Mouse (Mus musculus) G1E (cell line): Measurements from ENCODE around the gene Sf3a1. TPM values are rescaled to one million over a fixed set of nuclear protein-coding genes. Genes with fewer than 3 reads are reported as not detected.
"Not testable (repeated sequence)": the region's sequence is repeated elsewhere in the genome, so short reads cannot be mapped to it uniquely, and the experiment has no call there.

Experiments
- ATAC-seq: 2 replicates; pipeline ENCODE4 v1.8.0; 2016; ENCODE audit warnings: mild to moderate bottlenecking; ENCODE audit not compliant: insufficient number of reproducible peaks, poor library complexity, low FRiP score, severe bottlenecking; ENCODE audit errors: extremely low read depth
- DNase-seq: peaks from one replicate; pipeline ENCODE4 v3.0.0; 2012; ENCODE audit warnings: low spot score
- H3K27me3 ChIP-seq: 2 replicates; pipeline ENCODE4 v1.6.1; 2012; ENCODE audit warnings: mild to moderate bottlenecking, low read length, inconsistent platforms; ENCODE audit not compliant: insufficient read depth
- H3K36me3 ChIP-seq: replicated peaks from 2 replicates; pipeline ENCODE3; 2012; ENCODE audit warnings: mild to moderate bottlenecking, inconsistent platforms
- H3K4me1 ChIP-seq: 2 replicates; pipeline ENCODE4 v1.6.1; 2012; ENCODE audit warnings: low read depth, low read length, inconsistent platforms, mixed read lengths; ENCODE audit not compliant: insufficient read depth
- H3K4me3 ChIP-seq: 2 replicates; pipeline ENCODE4 v1.5.1; 2012; ENCODE audit warnings: low read depth, mild to moderate bottlenecking, inconsistent platforms, low read length, moderate library complexity, mixed read lengths
- H3K9me3 ChIP-seq: replicated peaks from 2 replicates; pipeline ENCODE4 v1.6.1; 2012; ENCODE audit warnings: inconsistent platforms
- CTCF ChIP-seq: IDR thresholded peaks from 2 replicates; pipeline ENCODE4 v1.5.1; 2012; ENCODE audit warnings: low read depth, low read length, inconsistent platforms, mixed read lengths
- GATA1 ChIP-seq: IDR thresholded peaks from 2 replicates; pipeline ENCODE4 v1.6.1; 2012; ENCODE audit warnings: borderline replicate concordance, low read length, inconsistent platforms, mixed read lengths
- GATA2 ChIP-seq: IDR thresholded peaks from 2 replicates; pipeline ENCODE4 v1.6.1; 2012; ENCODE audit warnings: low read depth, low read length, inconsistent platforms, borderline replicate concordance
- POLR2AphosphoS5 ChIP-seq: IDR thresholded peaks from 2 replicates; pipeline ENCODE4 v1.6.1; 2012; ENCODE audit warnings: low read depth, low read length, inconsistent platforms; ENCODE audit not compliant: insufficient replicate concordance
- TAL1 ChIP-seq: conservative IDR thresholded peaks from 2 replicates; pipeline ENCODE4 v1.6.1; 2012; ENCODE audit warnings: low read depth, low read length, inconsistent platforms, mixed read lengths
- polyA plus RNA-seq: library from polyadenylated mRNA; stranded (reverse); fragments of >175 nt; gene quantifications from 2 replicates; pipeline ENCODE4 v1.2.3, GENCODE M21; 2012
- total RNA-seq, 2 experiments: library from RNA; stranded (forward) in 1 of 2; stranded (reverse) in 1 of 2; fragments of 200-1000 nt in 1 of 2; fragments of >200 nt in 1 of 2; fragmentation: Nextera tagmentation in 1 of 2; gene quantifications; 2 replicates each; pipeline ENCODE4 v1.2.3; 2014 to 2017

Sf3a1 gene
- total and polyA plus RNA-seq, 3 experiments, result 39.0 to 174 (median 103) TPM

- peak within 1 kb of the TSS; percentile 67 for H3K4me3 ChIP-seq
- no peaks in the 10 kb centered on the region; the same call in 1 of the 2 replicates for H3K9me3 ChIP-seq
- TF ChIP-seq POLR2AphosphoS5 (no peak), GATA2 (no peak), GATA1 (no peak), CTCF (no peak), TAL1 (no peak)
- peaks cover 33% of the 10 kb centered on the region for H3K27me3 ChIP-seq
- H3K4me1 ChIP-seq, result peaks cover 53% of the 10 kb centered on the region
- peaks cover 6% of the 10 kb centered on the region for H3K36me3 ChIP-seq
- peak; percentile 62 for ATAC-seq
- DNase-seq, result peak; percentile 72
Observed at GRCm38 (mm10) chr11:4122742-4123579, 37.2 kb upstream of the Sf3a1 start, which contains the start of gene Sec14l2. Sec14l2 (minus strand) TSS chr11:4123415.

- DNase-seq (peak; percentile 37), ATAC-seq (peak; percentile 41; the same call in 1 of the 2 replicates)
- peak; percentile 85 for TF ChIP-seq CTCF
- no peak for TF ChIP-seq POLR2AphosphoS5
- no peak for TF ChIP-seq GATA1
- H3K4me1 ChIP-seq, result peaks cover 44% of the 10 kb centered on the region
- peak overlapping the region; percentile 67; the same call in 1 of the 2 replicates for H3K4me3 ChIP-seq
- H3K27me3 ChIP-seq, result peaks cover 23% of the 10 kb centered on the region
- no peaks in the 10 kb centered on the region; the same call in 1 of the 2 replicates for H3K9me3 ChIP-seq
- peaks cover 6% of the 10 kb centered on the region for H3K36me3 ChIP-seq
Observed at GRCm38 (mm10) chr11:4123922-4124321, 36.2 kb upstream of the Sf3a1 start.

- Histone ChIP-seq H3K4me3 (no peak overlapping the region), H3K4me1 (peaks cover 25% of the 10 kb centered on the region)
- DNase-seq, result no peak
Observed at GRCm38 (mm10) chr11:4127059-4127458, 33.1 kb upstream of the Sf3a1 start.

GRCm38 (mm10) chr11:4128461-4128860 is 31.7 kb upstream of the Sf3a1 start:
- not testable (repeated sequence) for DNase-seq, H3K9me3 ChIP-seq, H3K4me3 ChIP-seq, H3K36me3 ChIP-seq, ATAC-seq
- peaks cover 11% of the 10 kb centered on the region for H3K4me1 ChIP-seq
- peaks cover 20% of the 10 kb centered on the region for H3K27me3 ChIP-seq

More at GRCm38 (mm10) chr11:4127059-4127458, 33.1 kb upstream of the Sf3a1 start:
- no peaks in the 10 kb centered on the region for H3K36me3 ChIP-seq
- ATAC-seq, result no peak
- peaks cover 18% of the 10 kb centered on the region for H3K27me3 ChIP-seq
- H3K9me3 ChIP-seq, result no peaks in the 10 kb centered on the region; the same call in 1 of the 2 replicates
- TF ChIP-seq CTCF (no peak), TAL1 (no peak), GATA1 (no peak), GATA2 (no peak), POLR2AphosphoS5 (no peak)

- DNase-seq (no peak), ATAC-seq (no peak)
- H3K4me1 ChIP-seq, result peaks cover 24% of the 10 kb centered on the region
- no peak overlapping the region for H3K4me3 ChIP-seq
- H3K36me3 ChIP-seq, result peaks cover 22% of the 10 kb centered on the region
- H3K27me3 ChIP-seq, result peaks cover 17% of the 10 kb centered on the region
- H3K9me3 ChIP-seq, result peaks cover 2% of the 10 kb centered on the region; the same call in 1 of the 2 replicates
- TF ChIP-seq CTCF (peak; percentile 59), GATA2 (no peak)
Observed at GRCm38 (mm10) chr11:4133450-4133849, 26.7 kb upstream of the Sf3a1 start.

DNA sequence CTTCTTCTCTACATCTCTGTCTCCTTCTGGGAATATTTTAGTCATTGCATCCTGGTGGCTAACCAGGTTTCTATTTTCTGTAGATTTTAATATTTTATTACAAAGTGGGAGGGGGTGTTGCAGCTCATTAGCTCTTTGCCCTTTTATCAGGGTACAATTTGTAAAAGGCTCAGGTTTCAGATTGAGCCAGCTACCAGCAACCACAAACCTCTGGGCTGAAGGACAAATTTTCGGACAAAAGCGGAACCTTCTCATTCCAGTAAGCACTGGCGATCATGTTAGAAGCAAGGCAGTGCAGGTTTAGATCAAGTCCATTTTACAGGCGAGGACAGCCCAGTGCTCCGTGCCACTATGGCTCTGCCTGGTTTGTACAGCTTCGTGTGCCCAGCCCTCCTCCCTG is 25.8 kb upstream of the Sf3a1 start:
- Histone ChIP-seq H3K27me3 (peaks cover 17% of the 10 kb centered on the region), H3K4me3 (peak overlapping the region; percentile 84; the same call in 1 of the 2 replicates)
- DNase-seq, result no peak

More for the DNA sequence above, 25.8 kb upstream of the Sf3a1 start:
- ATAC-seq, result no peak
- Histone ChIP-seq H3K36me3 (peaks cover 31% of the 10 kb centered on the region), H3K4me1 (peaks cover 24% of the 10 kb centered on the region), H3K9me3 (peaks cover 2% of the 10 kb centered on the region; the same call in 1 of the 2 replicates)
- no peak for TF ChIP-seq GATA1
- TF ChIP-seq CTCF, result no peak
